Mouse (Mus musculus): ENCODE results near the gene Kbtbd6. TPM values are rescaled to one million over a fixed set of nuclear protein-coding genes. Genes with fewer than 3 reads are reported as not detected.

Gene Kbtbd6
- total RNA-seq, 2 experiments from 2014 or later: 0.15 TPM; not detected in 1

GRCm38 (mm10) chr14:79480624-79481338, 29.1 kb downstream of the Kbtbd6 start, which contains the start of gene Elf1:
Elf1 (plus strand) TSS chr14:79481194.
- DNase-seq: peak; percentile 96 to 98
- intact Hi-C loops (cut with DNase I): loop anchor here (5.0 kb wide), 1 partner anchor 107 kb away; the partner anchor contains the start of gene Sugt1

GRCm38 (mm10) chr14:79481339-79482151, 29.9 kb downstream of the Kbtbd6 start, which contains the start of gene Wbp4:
Wbp4 (minus strand) TSS chr14:79481520.
- intact Hi-C loops (cut with DNase I): loop anchor here (5.0 kb wide), 1 partner anchor 106 kb away; the partner anchor contains the start of gene Sugt1
- peak; percentile 87 to 92 for DNase-seq

GRCm38 (mm10) chr14:79482251-79482661, 30.6 kb downstream of the Kbtbd6 start:
- DNase-seq: peak in 1 of 2 experiments; percentile 38
- intact Hi-C loops (cut with DNase I): loop anchor here (5.0 kb wide), 1 partner anchor 105 kb away; the partner anchor contains the start of gene Sugt1

GRCm38 (mm10) chr14:79482747-79483355, 31.2 kb downstream of the Kbtbd6 start:
- intact Hi-C loops (cut with DNase I): loop anchor here (5.0 kb wide), 1 partner anchor 104 kb away; the partner anchor contains the start of gene Sugt1
- DNase-seq: no peak

GRCm38 (mm10) chr14:79483611-79484120, 32.0 kb downstream of the Kbtbd6 start:
- intact Hi-C loops (cut with DNase I): loop anchor here (5.0 kb wide), 1 partner anchor 104 kb away; the partner anchor contains the start of gene Sugt1
- DNase-seq: no peak

- intact Hi-C loops (cut with DNase I): loop anchor here (5.0 kb wide), 1 partner anchor 76 kb away; no protein-coding TSS in a partner anchor
- DNase-seq: no peak
Measured at GRCm38 (mm10) chr14:79486617-79486992, 35.0 kb downstream of the Kbtbd6 start.

GRCm38 (mm10) chr14:79486993-79487731, 35.5 kb downstream of the Kbtbd6 start:
- peak in 1 of 2 experiments; percentile 27 for DNase-seq
- intact Hi-C loops (cut with DNase I): loop anchor here (5.0 kb wide), 1 partner anchor 75 kb away; no protein-coding TSS in a partner anchor

- DNase-seq: peak; percentile 40 to 66
Measured at GRCm38 (mm10) chr14:79488531-79488930, 36.9 kb downstream of the Kbtbd6 start.

GRCm38 (mm10) chr14:79489150-79489549, 37.5 kb downstream of the Kbtbd6 start:
- no peak for DNase-seq
- intact Hi-C loops (cut with DNase I): loop anchor here (5.0 kb wide), 1 partner anchor 73 kb away; no protein-coding TSS in a partner anchor

More at GRCm38 (mm10) chr14:79488531-79488930, 36.9 kb downstream of the Kbtbd6 start:
- intact Hi-C loops (cut with DNase I): loop anchor here (5.0 kb wide), 1 partner anchor 74 kb away; no protein-coding TSS in a partner anchor

- intact Hi-C loops (cut with DNase I): no loop called here
- no peak for DNase-seq
Measured at GRCm38 (mm10) chr14:79490246-79490645, 38.6 kb downstream of the Kbtbd6 start.

- intact Hi-C loops (cut with DNase I): no loop called here
- no peak for DNase-seq
Measured at GRCm38 (mm10) chr14:79494349-79494748, 42.7 kb downstream of the Kbtbd6 start.

GRCm38 (mm10) chr14:79499326-79499725, 47.7 kb downstream of the Kbtbd6 start:
- intact Hi-C loops (cut with DNase I): no loop called here
- no peak for DNase-seq

- intact Hi-C loops (cut with DNase I): no loop called here
- no peak for DNase-seq
Measured at GRCm38 (mm10) chr14:79500756-79501155, 49.1 kb downstream of the Kbtbd6 start.

GRCm38 (mm10) chr14:79503371-79504075, 51.9 kb downstream of the Kbtbd6 start:
- intact Hi-C loops (cut with DNase I): no loop called here

More at GRCm38 (mm10) chr14:79503371-79504075, 51.9 kb downstream of the Kbtbd6 start:
- no peak for DNase-seq

All from gastrocnemius, postnatal 36 days (tissue).